Comparison of ENCODE assay signal across 9 mouse cellular contexts in genomic region chr7:45465549-45465948, GRCm38 (mm10). TPM values are rescaled to one million over a fixed set of nuclear protein-coding genes. Genes with fewer than 3 reads are reported as not detected.
A peak's percentile ranks its signal among the peaks of the same experiment; 100 is the strongest.
DNase-seq lines count a peak whose midpoint lies in the region; ATAC-seq and TF ChIP-seq lines count a peak whose summit lies in the region.
"Had no signal": no experiment of that assay in that cellular context is flagged by ENCODE, and none has a peak within 500 bp of the region (broad histone marks: within the 10 kb centered on the region; RNA-seq: fewer than 3 reads in every experiment).

No protein-coding gene starts in this region.

- DNase-seq in kidney, adult 18-20 months = peak; percentile 42
- DNase-seq in kidney, adult 8-10 months = no peak
- no peak for DNase-seq in hindbrain, postnatal 0 days (ENCODE audit: low spot score)
- no peak for DNase-seq in midbrain, embryonic 11.5 days (ENCODE audit: low spot score, missing footprints)
- DNase-seq in right cerebral cortex, postnatal 36 days (ENCODE audit: low spot score in 2 of 2) = no peak
- DNase-seq in adrenal gland, postnatal 4 days (ENCODE audit: low spot score in 2 of 2) = no peak

- ATAC-seq in hindbrain, postnatal 0 days = no peak
- ATAC-seq in midbrain, embryonic 11.5 days (ENCODE audit: low FRiP score) = no peak
- no peak for ATAC-seq in frontal cortex, adult (ENCODE audit: low TSS enrichment)

- peak overlapping the region; percentile 78 for H3K27ac ChIP-seq in bone marrow macrophage, adult 2 months (ENCODE audit: insufficient read depth, low read depth, low read length)
- H3K27ac ChIP-seq in hindbrain, postnatal 0 days = peak overlapping the region; percentile 76; the same call in 1 of the 2 replicates
- H3K27ac ChIP-seq in midbrain, embryonic 11.5 days (ENCODE audit: low read depth, low read length) = no peak overlapping the region

- H3K9me3 ChIP-seq in hindbrain, postnatal 0 days (ENCODE audit: low read length) = no peaks in the 10 kb centered on the region
- H3K9me3 ChIP-seq in midbrain, embryonic 11.5 days (ENCODE audit: control insufficient read depth, low read length) = no peaks in the 10 kb centered on the region

- H3K4me3 ChIP-seq in bone marrow macrophage, adult 2 months (ENCODE audit: insufficient read depth, low read length) = peak overlapping the region; percentile 89
- H3K4me3 ChIP-seq in hindbrain, postnatal 0 days (ENCODE audit: low read length) = peak overlapping the region; percentile 69
- peak overlapping the region; percentile 87 for H3K4me3 ChIP-seq in midbrain, embryonic 11.5 days (ENCODE audit: low read depth, low read length)

- peaks cover 32% of the 10 kb centered on the region for H3K4me1 ChIP-seq in bone marrow macrophage, adult 2 months (ENCODE audit: control insufficient read depth, insufficient read depth, low read length)
- H3K4me1 ChIP-seq in hindbrain, postnatal 0 days (ENCODE audit: insufficient read depth, low read length) = peaks cover 11% of the 10 kb centered on the region
- peaks cover 14% of the 10 kb centered on the region for H3K4me1 ChIP-seq in midbrain, embryonic 11.5 days (ENCODE audit: control insufficient read depth, insufficient read depth, low read length)

- H3K27me3 ChIP-seq in hindbrain, postnatal 0 days (ENCODE audit: insufficient read depth, low read length) = no peaks in the 10 kb centered on the region
- H3K27me3 ChIP-seq in midbrain, embryonic 11.5 days (ENCODE audit: control insufficient read depth, insufficient read depth, low read length) = no peaks in the 10 kb centered on the region

- H3K36me3 ChIP-seq in hindbrain, postnatal 0 days (ENCODE audit: insufficient read depth, low read length) = peaks cover 13% of the 10 kb centered on the region
- peaks cover 7% of the 10 kb centered on the region; the same call in 1 of the 2 replicates for H3K36me3 ChIP-seq in midbrain, embryonic 11.5 days (ENCODE audit: control insufficient read depth, insufficient read depth, low read length)

- H3K9ac ChIP-seq in hindbrain, postnatal 0 days (replicated peaks; ENCODE audit: low read length) = peak overlapping the region; percentile 81
- peak overlapping the region; percentile 88 for H3K9ac ChIP-seq in midbrain, embryonic 11.5 days (ENCODE audit: low read length)

- TF ChIP-seq CTCF in bone marrow macrophage, adult 2 months (IDR thresholded peaks at IDR 0.05; ENCODE audit: low read depth, low read length) = no peak
- 0 out of 2 replicates have a peak, but pooled peaks have one; percentile 12 for TF ChIP-seq CTCF in hindbrain, postnatal 0 days (IDR thresholded peaks at IDR 0.05; ENCODE audit: low read depth)

- TF ChIP-seq POLR2A in bone marrow macrophage, adult 2 months (IDR thresholded peaks at IDR 0.05; ENCODE audit: borderline replicate concordance, low read depth, low read length) = no peak

- 74% methylated on average over 9 of the region's 9 CpGs for WGBS in hindbrain, postnatal 0 days
- 85% methylated on average over 9 of the region's 9 CpGs for WGBS in midbrain, embryonic 11.5 days

- H3K4me2 ChIP-seq in hindbrain, postnatal 0 days (ENCODE audit: low read depth, low read length) = peak overlapping the region; percentile 93
- H3K4me2 ChIP-seq in midbrain, embryonic 11.5 days = peak overlapping the region; percentile 95

RNA-seq across cellular contexts. Expression of gene Bax, which starts 1.1 kb away (rescaled TPM):
- polyA plus RNA-seq in bone marrow macrophage, adult 2 months (2012; ENCODE audit: insufficient read depth, insufficient read length, missing spikeins) = 196 and 209 TPM in 2 replicates
- 117 and 131 TPM in 2 replicates for total RNA-seq in hindbrain, postnatal 0 days (2014; rRNA removed)
- polyA plus RNA-seq in hindbrain, postnatal 0 days (2015; fragmentation: Nextera tagmentation; extraction: Ambion mirVana) = 253 and 264 TPM in 2 replicates
- polyA plus RNA-seq in midbrain, embryonic 11.5 days (2014; fragmentation: Nextera tagmentation; extraction: Ambion mirVana) = 169 and 201 TPM in 2 replicates
- total RNA-seq in adrenal gland, postnatal 4 days (2021) = 10 to 100 TPM; 75.8 to 78.4 TPM

RNA-seq across cellular contexts. Expression of gene Ftl1, which starts 5.9 kb away (rescaled TPM):
- polyA plus RNA-seq in bone marrow macrophage, adult 2 months (2012; ENCODE audit: insufficient read depth, insufficient read length, missing spikeins) = 18,510 and 20,120 TPM in 2 replicates
- 2,068 and 2,255 TPM in 2 replicates for total RNA-seq in hindbrain, postnatal 0 days (2014; rRNA removed)
- 4,654 and 4,668 TPM in 2 replicates for polyA plus RNA-seq in hindbrain, postnatal 0 days (2015; fragmentation: Nextera tagmentation; extraction: Ambion mirVana)
- 5,242 and 5,528 TPM in 2 replicates for polyA plus RNA-seq in midbrain, embryonic 11.5 days (2014; fragmentation: Nextera tagmentation; extraction: Ambion mirVana)
- 100 to 1,000 TPM; 684 to 753 TPM for total RNA-seq in adrenal gland, postnatal 4 days (2021)

RNA-seq across cellular contexts. Expression of gene Tulp2, which starts 16.1 kb away (rescaled TPM):
- not detected in 2 replicates for polyA plus RNA-seq in bone marrow macrophage, adult 2 months (2012; ENCODE audit: insufficient read depth, insufficient read length, missing spikeins)
- 0.21 TPM in 1 of 2 replicates, not detected in the other for total RNA-seq in hindbrain, postnatal 0 days (2014; rRNA removed)
- 0.21 and 0.57 TPM in 2 replicates for polyA plus RNA-seq in hindbrain, postnatal 0 days (2015; fragmentation: Nextera tagmentation; extraction: Ambion mirVana)
- 0.15 TPM in 1 of 2 replicates, not detected in the other for polyA plus RNA-seq in midbrain, embryonic 11.5 days (2014; fragmentation: Nextera tagmentation; extraction: Ambion mirVana)
- total RNA-seq in adrenal gland, postnatal 4 days (2021) = under 1 TPM; 0.45 to 0.54 TPM
- total RNA-seq: neutrophil, adult 5-6 weeks had no signal

RNA-seq across cellular contexts. Expression of gene Gm45808, which starts 21.1 kb away (rescaled TPM):
- 1.1 TPM in 1 of 2 replicates, not detected in the other for polyA plus RNA-seq in bone marrow macrophage, adult 2 months (2012; ENCODE audit: insufficient read depth, insufficient read length, missing spikeins)
- not detected in 2 replicates for total RNA-seq in hindbrain, postnatal 0 days (2014; rRNA removed)
- not detected in 2 replicates for polyA plus RNA-seq in hindbrain, postnatal 0 days (2015; fragmentation: Nextera tagmentation; extraction: Ambion mirVana)
- not detected in 2 replicates for polyA plus RNA-seq in midbrain, embryonic 11.5 days (2014; fragmentation: Nextera tagmentation; extraction: Ambion mirVana)
- 10 to 100 TPM; 14.9 to 20.7 TPM for total RNA-seq in adrenal gland, postnatal 4 days (2021)
- total RNA-seq: neutrophil, adult 5-6 weeks had no signal

RNA-seq across cellular contexts. Expression of gene Dhdh, which starts 23.1 kb away (rescaled TPM):
- 22.0 and 25.4 TPM in 2 replicates for polyA plus RNA-seq in bone marrow macrophage, adult 2 months (2012; ENCODE audit: insufficient read depth, insufficient read length, missing spikeins)
- total RNA-seq in hindbrain, postnatal 0 days (2014; rRNA removed) = 4.3 and 4.7 TPM in 2 replicates
- 5.9 and 6.2 TPM in 2 replicates for polyA plus RNA-seq in hindbrain, postnatal 0 days (2015; fragmentation: Nextera tagmentation; extraction: Ambion mirVana)
- polyA plus RNA-seq in midbrain, embryonic 11.5 days (2014; fragmentation: Nextera tagmentation; extraction: Ambion mirVana) = 3.2 and 3.9 TPM in 2 replicates
- 10 to 100 TPM; 35.0 to 38.8 TPM for total RNA-seq in adrenal gland, postnatal 4 days (2021)
